Mouse (Mus musculus): ENCODE measurements around the gene Hmx1.

The Hmx1 gene

GRCm38 (mm10) chr5:35388491-35389111 lies at the start of gene Hmx1:
Gene Hmx1, plus strand, starts transcription at chr5:35389108.
- no peak for DNase-seq (ENCODE audit: low spot score)

DNA sequence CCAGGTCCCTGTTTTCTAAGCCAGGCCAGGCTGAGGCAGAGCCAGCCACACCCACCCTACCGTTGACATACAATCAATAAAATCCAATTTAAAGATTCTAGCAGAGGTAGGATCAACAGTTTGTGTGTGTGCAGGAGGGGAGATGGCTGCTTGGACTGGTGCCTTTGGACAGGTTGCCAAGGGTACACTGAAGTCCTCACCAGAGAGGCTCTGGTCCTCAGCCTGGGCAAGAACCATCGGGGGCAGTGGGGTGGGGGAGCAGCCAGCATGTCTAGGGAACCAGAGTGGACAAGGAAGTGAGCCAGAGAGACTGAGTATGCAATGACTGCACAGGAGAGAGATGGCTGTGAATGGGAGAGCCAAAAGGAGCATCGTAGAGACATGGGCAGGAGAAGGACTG lies 43.8 kb upstream of the Hmx1 start:
- DNase-seq (ENCODE audit: low spot score) = no peak

GRCm38 (mm10) chr5:35348794-35349193 lies 40.1 kb upstream of the Hmx1 start:
- DNase-seq (ENCODE audit: low spot score) = peak; percentile 72

- DNase-seq (ENCODE audit: low spot score) = no peak
Observed at GRCm38 (mm10) chr5:35357544-35358440, 31.1 kb upstream of the Hmx1 start.

DNA sequence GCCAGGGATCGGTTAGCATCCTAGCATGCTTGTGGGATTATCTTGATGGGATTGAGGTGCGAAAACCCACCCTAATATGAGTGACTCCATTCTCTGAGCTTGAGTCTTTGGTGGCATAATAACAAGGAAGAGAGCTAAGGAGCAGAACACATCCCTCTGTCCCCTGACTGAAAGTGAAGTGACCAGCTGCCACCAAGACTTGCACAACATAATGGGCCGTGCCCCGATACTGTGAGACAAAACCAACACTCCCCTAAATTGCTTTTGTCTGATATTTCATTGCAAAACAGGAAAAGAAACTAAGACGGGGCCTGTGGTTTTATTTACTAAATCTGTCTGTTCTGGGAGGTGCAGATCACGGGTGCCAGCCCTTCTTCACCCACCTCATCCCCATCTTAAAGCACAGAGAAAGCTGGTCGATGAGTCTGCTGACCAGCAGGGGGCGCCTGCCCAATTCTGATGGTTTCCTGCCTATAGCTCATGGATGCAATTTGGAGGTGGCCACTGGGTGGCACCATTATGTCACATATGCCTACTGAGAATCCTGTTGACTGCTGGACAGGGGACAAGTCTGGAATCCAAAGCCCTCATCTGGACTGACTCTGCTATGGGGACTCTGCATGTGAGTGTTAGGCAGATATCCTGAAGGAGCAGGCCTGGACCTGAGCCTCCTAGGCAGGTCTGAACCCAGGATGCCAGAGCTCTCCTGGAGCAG lies 27.2 kb upstream of the Hmx1 start:
- DNase-seq (ENCODE audit: low spot score) = peak; percentile 93

DNA sequence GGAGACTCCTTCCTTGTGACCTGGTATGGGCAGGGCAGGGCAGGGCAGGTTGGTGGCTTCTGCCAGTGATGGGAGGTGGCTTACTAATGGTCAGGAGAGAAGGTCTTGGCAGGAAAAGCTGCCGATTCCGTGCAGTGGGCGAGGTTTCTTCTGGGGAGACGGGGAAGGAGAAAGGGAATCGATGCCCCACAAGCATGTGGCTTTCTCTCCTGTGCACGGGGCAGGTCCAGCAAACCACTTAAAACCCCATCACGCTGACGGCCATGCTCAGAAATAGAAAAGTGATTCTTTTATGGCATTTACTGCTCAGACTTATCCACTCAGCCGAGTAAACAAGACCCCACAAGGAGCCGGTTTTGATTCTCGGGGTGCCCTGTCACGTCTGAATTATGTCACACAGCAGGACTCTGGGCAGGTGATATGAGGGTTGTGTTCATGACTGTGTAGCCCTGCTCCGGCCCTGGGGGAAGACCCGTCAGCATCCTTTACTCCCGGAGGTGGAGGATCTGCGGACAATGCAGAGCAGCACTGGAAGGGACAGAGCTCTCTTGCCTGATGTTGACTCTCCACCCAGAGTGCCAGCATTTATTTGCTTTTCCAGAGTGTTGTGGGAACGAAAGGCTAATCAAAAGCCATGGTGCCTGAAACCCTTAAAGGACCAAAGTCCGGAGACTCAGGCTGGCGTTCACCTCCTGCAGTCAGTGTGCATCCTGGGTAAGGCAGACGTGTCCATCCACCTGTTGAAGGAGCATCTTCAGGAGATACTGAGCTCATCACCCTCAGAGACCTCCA lies 22.5 kb upstream of the Hmx1 start:
- DNase-seq (ENCODE audit: low spot score) = no peak

GRCm38 (mm10) chr5:35368916-35369315 lies 20.0 kb upstream of the Hmx1 start:
- no peak for DNase-seq (ENCODE audit: low spot score)

DNA sequence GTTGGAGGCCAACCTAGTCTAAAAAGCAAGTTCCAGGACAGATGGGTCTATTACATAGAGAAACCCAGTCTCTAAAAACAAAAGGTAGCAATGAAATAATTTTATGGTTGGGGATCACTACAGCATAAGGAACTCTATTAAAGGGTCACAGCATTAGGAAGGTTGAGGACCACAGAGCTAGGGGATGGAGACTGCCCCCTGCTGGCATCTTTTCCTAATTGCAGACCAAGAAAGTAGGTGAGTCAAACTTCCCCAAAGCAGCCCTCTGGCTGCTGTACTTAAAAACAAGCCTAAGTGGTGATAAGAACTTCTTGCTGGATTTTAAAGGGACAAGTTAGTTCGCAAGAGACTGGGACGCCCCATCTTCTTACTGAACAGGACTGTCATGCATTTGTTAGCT lies 9.8 kb upstream of the Hmx1 start:
- DNase-seq (ENCODE audit: low spot score) = no peak

DNA sequence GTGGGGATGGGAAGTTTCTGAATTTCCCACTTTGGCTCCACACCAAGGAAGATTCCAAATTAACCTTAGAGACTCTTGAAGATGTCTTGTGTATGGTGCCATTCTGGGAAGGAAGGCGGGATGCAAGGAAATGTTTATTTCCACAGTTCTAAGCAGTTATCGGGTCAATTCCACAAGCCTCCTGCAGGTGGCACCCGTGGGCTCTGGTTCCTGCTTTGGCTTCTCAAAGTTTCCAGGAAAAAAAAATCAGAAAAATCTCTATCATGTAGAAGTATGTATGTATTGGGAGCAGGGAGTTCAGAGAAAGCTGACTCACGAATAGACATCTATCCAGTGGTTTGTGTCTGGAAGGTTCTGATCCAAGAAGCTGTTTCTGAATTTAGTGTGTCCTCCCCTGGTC lies 9.1 kb upstream of the Hmx1 start:
- DNase-seq (ENCODE audit: low spot score) = no peak

DNA sequence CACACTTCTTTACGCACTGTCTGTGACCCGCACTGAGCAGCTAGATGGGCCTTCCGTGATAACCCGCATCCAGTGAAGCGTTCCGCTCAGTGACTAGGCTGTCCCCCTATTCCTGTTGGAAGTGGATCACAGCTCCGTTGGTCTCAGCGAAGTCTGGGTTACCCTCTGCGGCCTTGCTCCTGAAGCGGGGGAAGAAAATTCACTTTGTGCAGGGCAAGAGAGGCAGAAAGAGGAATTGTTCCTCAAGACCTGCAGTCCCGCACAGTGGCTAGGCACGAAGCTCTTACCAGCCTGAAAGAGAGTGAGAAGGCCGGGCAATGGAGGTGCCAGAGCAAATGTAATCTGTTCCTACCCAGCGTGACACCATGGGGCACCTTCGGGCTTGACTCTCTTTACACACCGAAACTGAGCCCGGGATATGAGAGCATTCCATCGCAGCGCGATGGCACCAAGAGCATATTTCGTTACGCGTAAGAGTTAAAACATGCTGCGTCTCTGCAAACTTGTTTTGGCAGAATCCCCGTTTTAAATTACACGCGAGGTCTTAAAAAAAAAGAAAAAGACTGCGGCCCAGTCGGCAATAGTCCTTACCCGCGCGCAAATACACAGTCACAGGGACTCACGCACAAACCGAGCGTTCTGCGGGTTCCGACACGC lies 946 bp upstream of the Hmx1 start:
- DNase-seq (ENCODE audit: low spot score) = no peak

- no peak for DNase-seq (ENCODE audit: low spot score)
Observed at GRCm38 (mm10) chr5:35389441-35389840, 533 bp downstream of the Hmx1 start.

DNA sequence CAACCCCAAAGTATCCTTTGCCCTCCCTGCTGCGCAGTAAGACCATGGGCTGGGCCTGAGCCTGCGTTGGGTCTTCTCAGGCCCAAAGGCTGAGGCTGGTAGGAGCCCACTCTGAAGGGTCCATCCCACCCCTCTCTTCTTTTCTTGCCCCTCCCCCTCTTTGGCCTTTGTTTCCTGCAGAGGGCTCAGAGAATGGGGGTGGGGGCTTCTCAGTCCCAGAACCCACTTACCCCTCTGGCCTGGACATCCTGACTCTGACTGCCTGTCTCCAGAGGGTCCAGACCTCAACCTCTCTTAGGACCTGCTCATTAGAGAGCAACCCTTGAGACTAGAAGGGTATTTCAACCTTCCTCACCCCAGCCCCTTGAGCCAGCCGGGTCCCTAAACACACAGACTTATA lies 1.0 kb downstream of the Hmx1 start:
- DNase-seq (ENCODE audit: low spot score) = no peak

DNA sequence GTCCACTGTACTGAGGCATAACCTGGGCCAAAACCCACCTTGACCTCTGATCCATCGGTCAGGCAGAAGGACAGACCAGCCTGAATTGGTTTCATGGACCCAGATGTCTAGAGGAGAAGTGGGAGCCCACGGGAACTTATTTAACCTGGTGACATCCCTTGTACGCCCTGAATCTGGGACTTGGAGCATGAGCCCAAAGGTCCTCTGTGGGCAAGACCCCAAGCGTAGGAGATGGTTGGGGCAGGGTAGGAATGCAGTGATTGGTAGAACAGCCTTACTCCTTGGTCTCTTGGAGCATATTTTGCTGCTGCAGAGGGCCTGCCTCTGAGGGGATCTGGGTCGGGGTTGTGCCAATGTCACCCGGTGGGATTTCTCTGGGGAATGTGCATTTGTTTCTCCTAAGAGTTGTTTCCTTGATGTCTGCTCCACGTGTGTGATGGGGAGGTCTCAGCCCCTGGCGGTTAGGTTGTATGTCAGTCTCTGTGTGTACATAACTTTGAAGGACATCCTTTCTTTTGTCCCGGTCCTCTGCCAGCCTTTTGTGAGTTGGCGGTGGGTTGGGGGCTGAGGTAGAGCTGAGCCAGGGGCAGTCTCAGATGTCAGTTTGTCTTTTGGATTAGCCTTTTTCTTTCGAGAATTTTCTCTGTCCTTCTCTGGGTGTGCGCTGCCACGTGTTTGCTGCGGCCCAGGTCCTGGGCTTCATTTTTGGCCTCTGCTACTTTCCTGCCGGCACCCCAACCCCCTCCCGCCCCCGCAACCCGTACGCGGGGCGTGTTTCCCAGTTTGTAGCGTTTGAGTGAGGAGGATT lies 2.1 kb downstream of the Hmx1 start:
- DNase-seq (ENCODE audit: low spot score) = no peak

GRCm38 (mm10) chr5:35391656-35392333 lies 2.9 kb downstream of the Hmx1 start:
- DNase-seq (ENCODE audit: low spot score) = no peak

- no peak for DNase-seq (ENCODE audit: low spot score)
Observed at GRCm38 (mm10) chr5:35392334-35392695, 3.4 kb downstream of the Hmx1 start.

DNA sequence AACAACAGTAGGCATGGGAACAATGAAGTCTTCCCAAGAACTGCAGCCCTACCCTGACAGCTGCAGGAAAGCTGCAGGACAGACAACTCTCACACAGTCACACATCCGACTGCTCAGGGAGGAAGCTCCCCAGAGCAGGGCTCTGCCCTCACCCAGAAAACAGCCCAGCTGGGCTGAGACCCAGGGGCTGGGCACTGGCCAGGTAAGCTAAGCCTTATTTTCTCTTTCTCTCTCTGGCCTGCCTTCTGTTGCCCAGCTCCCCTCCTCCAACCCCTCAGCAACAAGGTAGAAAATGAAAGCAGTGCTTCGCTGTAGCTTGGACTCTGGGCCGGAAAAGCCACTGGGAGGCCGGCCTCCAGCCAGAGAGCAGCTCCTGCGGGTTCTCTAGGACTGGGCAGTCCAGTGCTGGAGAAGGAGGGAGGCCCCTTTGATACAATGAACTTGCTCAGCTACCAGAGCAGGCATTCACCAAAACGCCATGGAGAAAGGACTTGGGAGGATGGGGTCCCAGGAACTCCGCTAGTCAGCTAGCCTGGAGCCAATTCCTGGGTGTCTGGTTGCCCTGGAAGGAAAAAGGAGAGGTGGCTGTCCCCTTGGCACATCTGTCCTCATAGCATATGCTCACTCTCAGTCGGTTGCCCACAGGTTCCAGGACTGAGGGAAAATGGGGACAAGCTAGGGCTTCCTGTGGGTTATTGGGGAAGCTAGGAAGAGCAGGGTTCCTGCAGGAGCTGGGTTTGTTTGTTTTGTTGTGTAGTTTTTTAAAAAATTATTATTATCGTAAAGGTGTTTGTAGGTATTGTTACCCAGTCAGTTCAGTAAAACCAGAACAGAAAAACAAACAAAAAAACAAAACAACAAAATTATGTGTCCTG lies 6.9 kb downstream of the Hmx1 start:
- DNase-seq (ENCODE audit: low spot score) = no peak

GRCm38 (mm10) chr5:35396976-35397641 lies 8.2 kb downstream of the Hmx1 start:
- no peak for DNase-seq (ENCODE audit: low spot score)

DNA sequence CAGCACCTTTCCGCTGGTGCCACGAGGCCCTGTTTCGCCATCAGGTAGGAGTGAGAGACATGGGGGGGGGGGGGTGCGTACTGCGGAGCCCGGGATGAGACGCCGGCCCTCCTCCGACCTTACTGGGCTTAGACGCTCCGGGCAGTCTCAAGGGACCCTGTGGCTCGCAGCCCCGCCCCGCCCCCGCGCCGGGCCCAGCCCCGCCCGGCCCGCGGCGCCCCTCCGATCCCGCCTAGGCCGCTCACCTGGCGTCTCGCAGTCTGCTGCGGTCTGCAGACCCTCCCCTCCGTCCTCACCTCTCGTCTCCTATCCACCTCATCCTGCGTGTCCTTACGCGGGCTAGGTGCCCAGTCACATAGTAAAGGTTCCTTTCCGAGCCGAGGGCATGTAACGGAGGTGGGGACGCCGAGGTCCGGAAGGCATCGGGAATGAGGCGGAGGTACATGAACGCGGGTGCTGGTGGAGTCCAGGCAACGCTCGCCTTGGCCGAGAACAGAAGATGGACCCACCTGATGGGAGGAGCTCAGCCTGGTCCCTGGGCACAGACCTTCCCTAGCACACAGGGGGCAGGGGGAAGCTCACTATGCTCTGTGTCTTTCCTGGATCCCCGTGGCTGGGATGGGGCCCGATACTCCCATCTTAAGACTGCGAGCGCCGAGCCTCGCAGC lies 8.9 kb downstream of the Hmx1 start:
- no peak for DNase-seq (ENCODE audit: low spot score)

Measured in left cerebral cortex, adult 11 months (tissue).